Mouse (Mus musculus) limb, embryonic 13.5 days (tissue): ENCODE measurements around the gene Fbxl19. TPM values are rescaled to one million over a fixed set of nuclear protein-coding genes. Genes with fewer than 3 reads are reported as not detected.
"Not testable (repeated sequence)": the region's sequence is repeated elsewhere in the genome, so short reads cannot be mapped to it uniquely, and the experiment has no call there.

ENCODE experiments used
- ATAC-seq: fragments of 200-750 bp; cut with Nextera tagmentation; 2 replicates; pipeline ENCODE4 v1.8.0; 2017; ENCODE audit warnings: low read depth, moderate number of reproducible peaks, moderate TSS enrichment; ENCODE audit not compliant: low FRiP score
- H3K27ac ChIP-seq: fragments of 300-500 bp; sonication (generic); 2 replicates; pipeline ENCODE4 v1.5.1; 2015; ENCODE audit warnings: inconsistent platforms, mild to moderate bottlenecking, moderate library complexity
- H3K27me3 ChIP-seq: fragments of 300-500 bp; sonication (generic); 2 replicates; pipeline ENCODE4 v1.6.1; 2015; ENCODE audit warnings: mild to moderate bottlenecking, inconsistent platforms
- H3K36me3 ChIP-seq: fragments of 300-500 bp; sonication (generic); 2 replicates; pipeline ENCODE4 v1.6.1; 2015; ENCODE audit warnings: inconsistent platforms, mild to moderate bottlenecking, moderate library complexity
- H3K4me1 ChIP-seq: fragments of 300-500 bp; sonication (generic); 2 replicates; pipeline ENCODE4 v1.6.1; 2015; ENCODE audit warnings: inconsistent platforms
- H3K4me2 ChIP-seq: fragments of 300-500 bp; sonication (generic); replicated peaks from 2 replicates; pipeline ENCODE4 v1.6.1; 2015; ENCODE audit warnings: inconsistent platforms, mild to moderate bottlenecking, moderate library complexity
- H3K4me3 ChIP-seq: fragments of 300-500 bp; sonication (generic); 2 replicates; pipeline ENCODE4 v1.5.1; 2015; ENCODE audit warnings: moderate library complexity, mild to moderate bottlenecking, inconsistent platforms
- H3K9ac ChIP-seq: fragments of 300-500 bp; sonication (generic); 2 replicates; pipeline ENCODE4 v1.6.1; 2015; ENCODE audit warnings: mild to moderate bottlenecking, inconsistent platforms
- H3K9me3 ChIP-seq: fragments of 300-500 bp; sonication (generic); 2 replicates; pipeline ENCODE4 v1.6.1; 2016; ENCODE audit warnings: inconsistent platforms
- WGBS: fragments of 180-500 bp; shearing (Covaris S2); methylation state at CpG from one replicate; pipeline ENCODE4 v1.1.7; 2015; 5-methylcytosine and 5-hydroxymethylcytosine counted together
- polyA plus RNA-seq: library from polyadenylated mRNA; unstranded; fragments of >200 nt; fragmentation: Nextera tagmentation; extraction: Ambion mirVana; gene quantifications from 2 replicates; pipeline ENCODE4 v1.2.1, GENCODE M21; 2015

Fbxl19 gene
- polyA plus RNA-seq, 1 experiment from 2014 or later, result 6.7 TPM

DNA sequence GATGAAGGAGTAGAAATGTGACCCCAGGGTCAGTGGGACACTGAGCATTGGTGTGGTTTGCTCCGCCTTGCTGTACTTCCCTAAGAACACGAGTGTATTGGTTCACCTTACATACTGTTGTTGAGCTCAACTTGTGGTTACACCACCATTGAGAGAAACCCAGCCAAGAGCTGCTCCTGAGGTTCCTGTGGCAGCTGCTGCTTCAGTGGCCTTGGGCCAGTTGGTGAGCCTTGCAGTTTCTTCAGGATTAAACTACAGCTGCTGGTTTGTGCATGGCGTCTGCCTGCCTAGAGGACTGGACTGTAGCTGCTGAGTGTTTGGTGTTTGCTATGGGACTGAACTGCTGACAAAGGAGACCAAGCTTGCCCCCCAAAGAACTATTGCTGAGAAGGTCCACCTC is 32.9 kb upstream of the Fbxl19 start:
- H3K4me2 ChIP-seq, result peak overlapping the region; percentile 72
- H3K27ac ChIP-seq, result peak overlapping the region; percentile 97
- 62% methylated on average over 3 of the region's 3 CpGs for WGBS
- H3K27me3 ChIP-seq, result no peaks in the 10 kb centered on the region
- H3K36me3 ChIP-seq, result peaks cover 18% of the 10 kb centered on the region
- H3K9ac ChIP-seq, result 0 out of 2 replicates have a peak overlapping the region, but pooled peaks have one; percentile 9
- no peaks in the 10 kb centered on the region for H3K9me3 ChIP-seq
- peaks cover 63% of the 10 kb centered on the region for H3K4me1 ChIP-seq
- no peak for ATAC-seq
- H3K4me3 ChIP-seq, result no peak overlapping the region

- peak; percentile 82 for ATAC-seq
- peak within 1 kb of the TSS; percentile 72 for H3K4me2 ChIP-seq
- WGBS, result under 1% methylated on average over 28 of the region's 28 CpGs
- H3K4me1 ChIP-seq, result peaks cover 62% of the 10 kb centered on the region
- H3K9ac ChIP-seq, result peak within 1 kb of the TSS; percentile 72
- H3K9me3 ChIP-seq, result no peaks in the 10 kb centered on the region
- peaks cover 20% of the 10 kb centered on the region for H3K36me3 ChIP-seq
- H3K4me3 ChIP-seq, result peak within 1 kb of the TSS; percentile 51
- H3K27ac ChIP-seq, result peak within 1 kb of the TSS; percentile 97
- no peaks in the 10 kb centered on the region for H3K27me3 ChIP-seq
Observed at GRCm38 (mm10) chr7:127712461-127713385, 31.6 kb upstream of the Fbxl19 start, which contains the start of gene Ctf1. Ctf1 (plus strand) TSS chr7:127712736.

GRCm38 (mm10) chr7:127714816-127715215 is 29.5 kb upstream of the Fbxl19 start:
- no peak overlapping the region for H3K9ac ChIP-seq
- WGBS, result 80% methylated on average over 4 of the region's 4 CpGs

GRCm38 (mm10) chr7:127716992-127717391 is 27.4 kb upstream of the Fbxl19 start:
- ATAC-seq, result no peak
- peak overlapping the region; percentile 40 for H3K4me3 ChIP-seq
- H3K36me3 ChIP-seq, result peaks cover 39% of the 10 kb centered on the region
- peak overlapping the region; percentile 68 for H3K4me2 ChIP-seq
- WGBS, result 2% methylated on average over 38 of the region's 41 CpGs
- H3K4me1 ChIP-seq, result peaks cover 38% of the 10 kb centered on the region
- no peaks in the 10 kb centered on the region for H3K9me3 ChIP-seq
- H3K9ac ChIP-seq, result peak overlapping the region; percentile 73
- no peaks in the 10 kb centered on the region for H3K27me3 ChIP-seq
- no peak overlapping the region for H3K27ac ChIP-seq

More at GRCm38 (mm10) chr7:127714816-127715215, 29.5 kb upstream of the Fbxl19 start:
- Histone ChIP-seq H3K27me3 (no peaks in the 10 kb centered on the region), H3K36me3 (peaks cover 38% of the 10 kb centered on the region), H3K4me2 (0 out of 2 replicates have a peak overlapping the region, but pooled peaks have one; percentile 3), H3K9me3 (no peaks in the 10 kb centered on the region), H3K4me3 (no peak overlapping the region), H3K27ac (no peak overlapping the region), H3K4me1 (peaks cover 54% of the 10 kb centered on the region)
- ATAC-seq, result no peak

GRCm38 (mm10) chr7:127718339-127718738 is 26.0 kb upstream of the Fbxl19 start:
- H3K27me3 ChIP-seq, result no peaks in the 10 kb centered on the region
- H3K4me2 ChIP-seq, result no peak overlapping the region
- H3K36me3 ChIP-seq, result peaks cover 39% of the 10 kb centered on the region
- 90% methylated on average over 6 of the region's 6 CpGs for WGBS
- H3K9me3 ChIP-seq, result no peaks in the 10 kb centered on the region
- H3K27ac ChIP-seq, result no peak overlapping the region
- ATAC-seq, result no peak
- no peak overlapping the region for H3K4me3 ChIP-seq
- no peak overlapping the region for H3K9ac ChIP-seq
- H3K4me1 ChIP-seq, result peaks cover 33% of the 10 kb centered on the region

DNA sequence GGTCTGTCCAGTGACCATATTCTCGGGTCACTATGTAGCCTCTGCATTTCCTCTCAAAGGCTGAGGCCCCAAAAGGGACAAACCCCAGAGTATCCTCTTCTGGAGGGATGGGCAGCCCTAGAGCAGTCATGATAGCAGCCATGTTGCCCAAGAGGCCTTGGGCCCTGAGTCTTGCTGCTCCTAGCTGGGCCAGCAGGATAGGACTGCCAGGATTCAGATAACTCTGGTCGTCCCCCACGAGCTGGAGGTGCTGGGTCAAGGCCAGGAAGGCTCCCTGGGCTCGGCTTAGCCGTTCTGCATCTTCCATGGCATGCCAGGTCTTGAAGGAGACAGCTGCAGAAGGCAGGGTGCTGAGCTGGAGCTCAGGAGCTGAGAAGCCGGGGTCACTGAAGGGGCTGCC is 25.1 kb upstream of the Fbxl19 start:
- peaks cover 24% of the 10 kb centered on the region for H3K4me1 ChIP-seq
- H3K4me2 ChIP-seq, result no peak overlapping the region
- no peaks in the 10 kb centered on the region for H3K9me3 ChIP-seq
- H3K4me3 ChIP-seq, result no peak overlapping the region
- ATAC-seq, result no peak
- 93% methylated on average over 6 of the region's 6 CpGs for WGBS
- H3K36me3 ChIP-seq, result peaks cover 39% of the 10 kb centered on the region
- no peaks in the 10 kb centered on the region for H3K27me3 ChIP-seq
- no peak overlapping the region for H3K9ac ChIP-seq
- H3K27ac ChIP-seq, result no peak overlapping the region

DNA sequence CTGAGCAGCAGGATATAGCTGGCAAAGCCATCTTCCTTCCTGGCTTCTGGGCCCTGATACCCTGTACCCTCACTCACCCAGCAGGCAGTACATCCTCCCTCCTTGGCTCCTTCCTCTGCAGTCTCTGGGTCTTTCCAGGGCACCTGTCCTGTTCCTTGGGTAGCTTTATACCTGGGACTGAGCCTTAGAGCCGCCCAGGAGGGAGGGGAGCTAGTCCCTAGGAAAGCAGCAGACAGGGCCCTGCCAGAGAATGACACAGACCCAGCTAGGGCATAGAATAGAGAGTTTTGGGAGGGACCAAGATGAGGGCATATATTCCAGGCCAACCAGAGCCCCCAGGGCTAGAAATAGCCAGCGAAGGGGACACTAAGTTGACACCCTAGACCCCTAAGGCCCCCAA is 18.9 kb upstream of the Fbxl19 start:
- no peak for ATAC-seq
- Histone ChIP-seq H3K4me1 (no peaks in the 10 kb centered on the region), H3K36me3 (no peaks in the 10 kb centered on the region), H3K4me2 (no peak overlapping the region), H3K9me3 (no peaks in the 10 kb centered on the region), H3K4me3 (no peak overlapping the region), H3K27ac (no peak overlapping the region), H3K9ac (no peak overlapping the region), H3K27me3 (no peaks in the 10 kb centered on the region)
- WGBS, result 47% methylated on average over 2 of the region's 2 CpGs

GRCm38 (mm10) chr7:127725924-127726323 is 18.4 kb upstream of the Fbxl19 start:
- Histone ChIP-seq H3K27ac (no peak overlapping the region), H3K9me3 (no peaks in the 10 kb centered on the region), H3K4me1 (no peaks in the 10 kb centered on the region), H3K36me3 (no peaks in the 10 kb centered on the region), H3K4me3 (no peak overlapping the region), H3K4me2 (no peak overlapping the region), H3K9ac (no peak overlapping the region), H3K27me3 (no peaks in the 10 kb centered on the region)
- WGBS, result 63% methylated on average over 6 of the region's 6 CpGs
- ATAC-seq, result no peak

DNA sequence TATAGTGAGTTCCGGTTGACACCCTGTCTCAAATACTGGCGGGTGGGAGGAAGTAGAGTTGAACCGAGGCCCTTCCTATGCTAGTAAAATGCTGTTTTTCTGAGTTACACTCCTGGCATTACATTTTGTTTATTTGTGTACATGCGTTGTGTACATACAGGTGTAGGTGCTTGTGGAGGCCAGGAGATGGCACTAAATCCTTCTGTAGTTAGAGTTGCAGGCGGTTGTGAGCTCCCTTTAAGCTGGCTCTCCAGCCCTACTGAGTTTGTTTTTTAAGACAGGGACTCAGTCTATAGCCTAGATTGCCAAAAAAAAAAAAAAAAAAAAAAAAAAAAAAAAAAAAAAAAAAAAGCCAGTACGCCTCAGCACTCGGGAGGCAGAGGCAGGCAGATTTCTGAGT is 16.4 kb upstream of the Fbxl19 start:
- Histone ChIP-seq H3K9me3 (no peaks in the 10 kb centered on the region), H3K4me3 (no peak overlapping the region), H3K4me2 (no peak overlapping the region), H3K27ac (no peak overlapping the region), H3K9ac (no peak overlapping the region), H3K4me1 (no peaks in the 10 kb centered on the region), H3K27me3 (no peaks in the 10 kb centered on the region), H3K36me3 (no peaks in the 10 kb centered on the region)
- no peak for ATAC-seq
- 88% methylated on average over 7 of the region's 7 CpGs for WGBS

DNA sequence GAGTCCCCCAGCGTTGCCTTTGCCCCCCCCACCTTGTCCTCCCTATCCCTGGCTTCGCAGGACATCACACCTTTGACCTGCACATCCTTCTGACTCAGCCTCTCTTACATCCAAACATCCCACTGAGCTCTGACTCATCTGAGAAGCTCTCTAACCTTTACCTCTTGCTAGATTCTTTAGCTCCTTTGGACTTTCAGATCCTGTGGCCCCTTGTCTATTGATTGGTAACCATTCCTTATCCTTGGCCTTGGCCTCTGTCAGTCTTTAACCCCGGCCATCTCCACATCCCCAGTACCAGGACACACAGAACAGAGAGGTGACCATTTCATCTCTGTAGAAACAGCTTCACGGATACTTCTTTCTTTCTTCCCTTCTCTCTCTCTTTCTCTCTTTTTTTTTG is 14.2 kb upstream of the Fbxl19 start:
- WGBS, result 68% methylated on average over 4 of the region's 4 CpGs
- no peak for ATAC-seq
- no peaks in the 10 kb centered on the region for H3K9me3 ChIP-seq

DNA sequence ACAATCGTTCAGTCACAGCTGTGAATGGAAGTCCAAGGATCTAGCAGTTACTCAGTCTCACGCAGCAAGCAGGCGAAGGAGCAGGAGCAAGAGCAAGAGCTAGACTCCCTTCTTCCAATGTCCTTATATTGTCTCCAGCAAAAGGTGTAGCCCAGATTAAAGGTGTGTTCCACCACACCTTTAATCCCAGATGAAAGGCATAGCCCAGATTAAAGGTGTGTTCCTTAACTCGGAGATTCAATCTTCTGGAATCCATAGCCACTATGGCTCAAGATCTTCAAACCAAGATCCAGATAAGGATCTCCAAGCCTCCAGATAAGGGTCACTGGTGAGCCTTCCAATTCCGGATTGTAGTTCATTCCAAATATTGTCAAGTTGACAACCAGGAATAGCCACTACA is 12.3 kb upstream of the Fbxl19 start, which contains the start of gene Ctf2:
Gene Ctf2 (minus strand): TSS at position 101 of the 400 bp plus-strand sequence.
- H3K4me3 ChIP-seq, H3K36me3 ChIP-seq, H3K4me1 ChIP-seq, H3K9me3 ChIP-seq, H3K27ac ChIP-seq, H3K9ac ChIP-seq, H3K4me2 ChIP-seq, H3K27me3 ChIP-seq, ATAC-seq: not testable (repeated sequence)
- 100% methylated on average over 1 of the region's 5 CpGs for WGBS

More for the DNA sequence above, 14.2 kb upstream of the Fbxl19 start:
- H3K36me3 ChIP-seq, result no peaks in the 10 kb centered on the region
- no peak overlapping the region for H3K27ac ChIP-seq
- H3K4me2 ChIP-seq, result no peak overlapping the region
- H3K4me3 ChIP-seq, result no peak overlapping the region
- no peaks in the 10 kb centered on the region for H3K27me3 ChIP-seq
- H3K9ac ChIP-seq, result no peak overlapping the region
- no peaks in the 10 kb centered on the region for H3K4me1 ChIP-seq

GRCm38 (mm10) chr7:127745251-127745651 is 908 bp downstream of the Fbxl19 start:
- no peaks in the 10 kb centered on the region for H3K27me3 ChIP-seq
- peak overlapping the region; percentile 96 for H3K4me3 ChIP-seq
- H3K36me3 ChIP-seq, result peaks cover 25% of the 10 kb centered on the region
- under 1% methylated on average over 19 of the region's 19 CpGs for WGBS
- H3K9me3 ChIP-seq, result no peaks in the 10 kb centered on the region
- H3K27ac ChIP-seq, result peak overlapping the region; percentile 93
- peak overlapping the region; percentile 85 for H3K4me2 ChIP-seq
- ATAC-seq, result peak; percentile 85
- peaks cover 22% of the 10 kb centered on the region for H3K4me1 ChIP-seq
- peak overlapping the region; percentile 92 for H3K9ac ChIP-seq
